Mouse (Mus musculus): ENCODE measurements around the gene Herpud1.
A peak's percentile ranks its signal among the peaks of the same experiment; 100 is the strongest.

Herpud1 gene

GRCm38 (mm10) chr8:94386214-94387026 lies at the start of gene Herpud1:
Herpud1 (plus strand) TSS chr8:94386438.
- DNase-seq, result peak; percentile 98

GRCm38 (mm10) chr8:94337559-94337958 lies 48.7 kb upstream of the Herpud1 start:
- DNase-seq, result no peak

GRCm38 (mm10) chr8:94340796-94341195 lies 45.4 kb upstream of the Herpud1 start:
- DNase-seq, result no peak

- no peak for DNase-seq
Measured at GRCm38 (mm10) chr8:94342691-94343090, 43.5 kb upstream of the Herpud1 start.

GRCm38 (mm10) chr8:94343290-94343689 lies 42.9 kb upstream of the Herpud1 start:
- DNase-seq, result peak; percentile 81

- no peak for DNase-seq
Measured at GRCm38 (mm10) chr8:94343778-94344320, 42.4 kb upstream of the Herpud1 start.

- DNase-seq, result no peak
Measured at GRCm38 (mm10) chr8:94345657-94346056, 40.6 kb upstream of the Herpud1 start.

GRCm38 (mm10) chr8:94346264-94346663 lies 40.0 kb upstream of the Herpud1 start:
- no peak for DNase-seq

GRCm38 (mm10) chr8:94348425-94348824 lies 37.8 kb upstream of the Herpud1 start:
- DNase-seq, result no peak

- DNase-seq, result no peak
Measured at GRCm38 (mm10) chr8:94354069-94354531, 32.1 kb upstream of the Herpud1 start.

- no peak for DNase-seq
Measured at GRCm38 (mm10) chr8:94354571-94354970, 31.7 kb upstream of the Herpud1 start.

GRCm38 (mm10) chr8:94357220-94357619 lies 29.0 kb upstream of the Herpud1 start:
- DNase-seq, result no peak

- DNase-seq, result no peak
Measured at GRCm38 (mm10) chr8:94358541-94358940, 27.7 kb upstream of the Herpud1 start.

GRCm38 (mm10) chr8:94361774-94362431 lies 24.3 kb upstream of the Herpud1 start:
- DNase-seq, result no peak

GRCm38 (mm10) chr8:94362607-94363239 lies 23.5 kb upstream of the Herpud1 start:
- no peak for DNase-seq

GRCm38 (mm10) chr8:94363288-94363688 lies 22.9 kb upstream of the Herpud1 start:
- DNase-seq, result peak; percentile 39

- DNase-seq, result no peak
Measured at GRCm38 (mm10) chr8:94363906-94364305, 22.3 kb upstream of the Herpud1 start.

- DNase-seq, result no peak
Measured at GRCm38 (mm10) chr8:94364686-94365312, 21.4 kb upstream of the Herpud1 start.

GRCm38 (mm10) chr8:94365410-94365981 lies 20.7 kb upstream of the Herpud1 start:
- no peak for DNase-seq

- no peak for DNase-seq
Measured at GRCm38 (mm10) chr8:94370839-94371238, 15.4 kb upstream of the Herpud1 start.

- no peak for DNase-seq
Measured at GRCm38 (mm10) chr8:94372955-94373599, 13.2 kb upstream of the Herpud1 start.

- no peak for DNase-seq
Measured at GRCm38 (mm10) chr8:94375551-94375991, 10.7 kb upstream of the Herpud1 start.
